Mouse (Mus musculus): ENCODE results near the gene Smarca4. TPM values are rescaled to one million over a fixed set of nuclear protein-coding genes. Genes with fewer than 3 reads are reported as not detected.
A peak's percentile ranks its signal among the peaks of the same experiment; 100 is the strongest.
"Not testable (repeated sequence)": the region's sequence is repeated elsewhere in the genome, so short reads cannot be mapped to it uniquely, and the experiment has no call there.

Smarca4 gene
- 62.3 and 71.5 TPM in 2 replicates for polyA plus RNA-seq (2015; fragmentation: Nextera tagmentation; extraction: Ambion mirVana)

- peak; percentile 100 for DNase-seq (ENCODE audit: low spot score)
These were observed at the start of gene Smarca4 for GRCm38 (mm10) chr9:21615617-21616231. Gene Smarca4 (plus strand): TSS chr9:21616169.

- no peak for DNase-seq (ENCODE audit: low spot score)
These were observed 49.4 kb upstream of the Smarca4 start for GRCm38 (mm10) chr9:21566538-21566937.

DNA sequence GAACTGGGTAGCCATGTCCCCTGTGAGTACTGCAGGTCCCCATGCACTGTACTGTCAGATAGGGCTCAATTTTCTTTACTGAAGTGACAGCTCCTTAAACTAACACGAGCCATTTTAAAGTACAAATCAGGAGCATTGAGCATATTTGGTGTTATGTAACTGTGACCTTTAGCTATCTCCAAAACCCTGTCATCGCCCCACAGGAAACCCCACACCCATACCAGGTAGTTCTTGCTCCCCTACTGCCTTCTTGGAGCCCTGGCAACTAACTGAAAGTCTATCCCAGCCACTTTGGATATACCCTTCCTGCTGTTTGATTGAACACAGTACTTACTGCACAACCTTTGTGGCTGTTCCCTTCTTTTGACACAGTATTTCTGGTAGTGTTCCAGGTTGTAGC lies 48.9 kb upstream of the Smarca4 start:
- DNase-seq (ENCODE audit: low spot score) = no peak

DNA sequence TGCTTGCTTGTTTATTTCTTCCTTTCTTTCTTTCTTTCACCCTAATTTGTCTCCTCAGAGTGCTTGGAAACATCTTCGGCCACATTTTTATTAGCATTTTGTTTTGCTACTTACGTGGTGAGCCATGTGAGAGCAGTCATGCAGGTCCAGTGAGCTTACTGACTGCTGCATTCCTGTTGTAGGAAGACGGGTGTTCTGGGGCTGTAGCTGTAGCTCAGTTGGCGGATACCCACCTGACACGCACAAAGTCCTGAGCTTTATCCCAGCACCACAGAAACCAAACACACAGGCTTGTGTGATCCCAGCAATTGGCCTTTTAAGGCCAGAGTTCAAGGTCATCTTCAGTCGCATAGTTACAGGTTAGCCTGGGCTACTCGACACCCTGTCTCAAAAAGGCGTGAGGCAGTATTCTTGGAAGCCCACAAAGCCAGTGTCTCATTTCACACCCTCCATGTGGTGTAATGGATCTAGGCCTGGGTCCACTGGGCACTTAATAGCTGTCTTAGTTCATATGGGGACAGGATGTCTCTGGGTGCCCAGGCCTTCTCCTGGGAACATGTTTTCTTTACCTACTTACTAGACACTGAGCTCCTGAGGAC lies 47.2 kb upstream of the Smarca4 start:
- no peak for DNase-seq (ENCODE audit: low spot score)

DNA sequence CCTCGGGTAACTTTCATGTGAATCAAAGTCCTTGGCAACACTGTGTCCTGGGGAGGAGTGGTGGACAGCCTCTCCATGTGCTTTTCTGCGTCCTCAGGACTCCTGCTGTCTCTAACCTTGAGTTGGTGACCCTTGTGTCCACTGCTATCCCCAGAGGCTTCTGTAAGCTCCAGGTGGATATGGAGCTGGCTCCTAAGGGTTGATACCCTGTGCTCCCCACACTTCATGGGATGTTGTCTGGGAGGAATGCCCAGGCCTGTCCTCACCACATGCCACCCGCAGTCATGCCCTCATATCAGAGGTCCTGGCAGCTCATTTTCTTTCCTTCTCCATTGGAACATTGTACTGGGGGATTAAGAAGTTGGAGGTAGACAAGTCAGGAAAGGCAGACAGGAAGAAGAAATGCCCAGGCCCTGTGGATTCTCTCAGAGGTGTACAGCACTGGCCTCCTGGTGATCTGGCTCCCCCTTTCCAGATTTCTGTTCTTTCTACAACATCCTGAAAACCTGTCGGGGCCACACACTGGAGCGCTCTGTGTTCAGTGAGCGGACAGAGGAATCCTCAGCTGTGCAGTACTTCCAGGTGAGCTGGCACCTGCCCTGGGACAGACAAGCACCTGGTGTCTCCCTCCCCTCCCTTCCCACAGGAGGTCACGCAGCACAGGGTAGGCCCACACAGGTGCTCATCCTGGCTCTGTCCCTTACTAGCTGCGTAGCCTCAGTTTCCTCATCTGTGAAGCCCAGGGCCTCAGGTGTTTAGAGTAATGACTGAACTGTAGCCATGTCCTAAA lies 41.8 kb upstream of the Smarca4 start:
- DNase-seq (ENCODE audit: low spot score) = no peak

DNA sequence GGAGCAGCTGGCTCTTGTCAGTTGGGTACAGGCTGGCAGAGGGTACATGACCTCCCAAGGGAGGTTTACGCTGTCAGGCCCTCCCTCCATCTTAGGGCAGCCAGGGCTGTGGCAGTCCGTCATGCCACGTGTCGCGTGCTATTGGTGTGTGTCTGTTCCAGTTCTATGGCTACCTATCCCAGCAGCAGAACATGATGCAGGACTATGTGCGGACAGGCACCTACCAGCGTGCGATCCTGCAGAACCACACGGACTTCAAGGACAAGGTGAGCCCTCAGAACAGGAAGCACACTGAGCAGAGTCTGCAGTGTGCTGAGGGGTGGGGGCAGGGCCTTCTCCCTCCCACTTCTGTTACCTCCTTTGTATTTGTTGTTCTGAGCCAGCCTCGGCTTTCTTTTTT lies 40.7 kb upstream of the Smarca4 start:
- no peak for DNase-seq (ENCODE audit: low spot score)

DNA sequence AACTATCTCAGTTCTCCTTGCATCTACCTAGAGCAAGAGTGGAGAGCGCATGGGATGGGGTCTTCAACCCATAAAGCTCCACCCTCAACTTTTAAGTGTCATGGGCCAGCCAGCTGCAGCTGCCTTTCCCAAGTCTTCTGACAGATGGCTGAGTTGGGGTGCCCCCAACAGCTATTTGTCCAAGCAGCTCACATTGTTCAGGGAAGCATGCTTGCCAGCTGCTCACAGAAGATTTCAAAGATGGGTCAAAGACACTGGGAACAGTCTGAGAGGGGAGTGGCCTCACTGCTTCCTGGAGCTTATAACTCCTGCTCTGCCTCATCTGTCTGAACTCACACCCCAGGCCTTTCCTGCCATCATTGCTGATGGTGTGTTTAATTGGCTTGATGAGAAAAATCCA lies 39.7 kb upstream of the Smarca4 start:
- DNase-seq (ENCODE audit: low spot score) = no peak

DNA sequence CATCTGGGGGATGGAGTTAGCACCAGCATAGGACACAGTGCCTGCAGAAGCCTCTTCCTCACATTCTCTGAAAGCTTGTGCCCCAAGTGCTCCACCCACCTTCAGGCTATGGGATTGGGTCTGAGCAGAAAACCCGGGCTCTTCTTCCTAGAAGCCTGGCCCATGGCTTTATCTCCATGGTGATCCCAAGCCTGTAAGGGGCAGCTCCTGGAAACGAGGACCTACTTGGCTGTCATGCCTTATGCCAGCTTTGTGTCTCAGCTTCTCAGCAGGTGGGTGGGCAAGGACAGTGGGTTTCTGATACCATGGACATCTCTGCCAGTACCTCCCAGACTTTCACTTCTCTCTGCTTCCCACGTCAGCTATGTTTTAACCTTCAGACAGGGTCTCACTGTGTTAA lies 37.7 kb upstream of the Smarca4 start:
- DNase-seq (ENCODE audit: low spot score) = no peak

- no peak for DNase-seq (ENCODE audit: low spot score)
These were observed 30.6 kb upstream of the Smarca4 start for GRCm38 (mm10) chr9:21585401-21585800.

DNA sequence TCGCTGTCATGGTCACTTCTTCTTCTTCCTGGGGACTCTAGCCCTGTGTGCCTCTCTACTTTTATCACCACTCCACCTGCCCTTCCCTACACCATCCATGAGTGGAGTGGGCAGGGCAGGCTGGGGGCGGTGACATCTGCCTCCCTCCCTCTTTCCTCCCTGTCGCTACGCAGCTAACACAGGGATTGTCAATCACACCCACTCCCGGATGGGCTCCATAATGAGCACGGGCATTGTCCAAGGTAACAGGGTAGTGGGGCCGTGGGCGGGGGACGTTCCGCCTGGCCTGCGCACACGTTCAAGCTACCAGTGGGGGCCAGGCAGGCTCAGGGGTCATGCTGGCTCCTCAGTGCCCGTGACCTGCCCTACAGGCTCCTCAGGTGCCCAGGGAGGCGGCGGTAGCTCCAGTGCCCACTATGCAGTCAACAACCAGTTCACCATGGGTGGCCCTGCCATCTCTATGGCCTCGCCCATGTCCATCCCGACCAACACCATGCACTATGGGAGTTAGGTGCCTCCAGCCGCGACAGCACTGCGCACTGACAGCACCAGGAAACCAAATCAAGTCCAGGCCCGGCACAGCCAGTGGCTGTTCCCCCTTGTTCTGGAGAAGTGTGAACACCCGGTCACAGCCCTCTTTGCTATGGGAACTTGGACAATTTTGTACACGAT lies 28.2 kb upstream of the Smarca4 start:
- no peak for DNase-seq (ENCODE audit: low spot score)

GRCm38 (mm10) chr9:21588350-21588749 lies 27.6 kb upstream of the Smarca4 start:
- DNase-seq (ENCODE audit: low spot score) = no peak

DNA sequence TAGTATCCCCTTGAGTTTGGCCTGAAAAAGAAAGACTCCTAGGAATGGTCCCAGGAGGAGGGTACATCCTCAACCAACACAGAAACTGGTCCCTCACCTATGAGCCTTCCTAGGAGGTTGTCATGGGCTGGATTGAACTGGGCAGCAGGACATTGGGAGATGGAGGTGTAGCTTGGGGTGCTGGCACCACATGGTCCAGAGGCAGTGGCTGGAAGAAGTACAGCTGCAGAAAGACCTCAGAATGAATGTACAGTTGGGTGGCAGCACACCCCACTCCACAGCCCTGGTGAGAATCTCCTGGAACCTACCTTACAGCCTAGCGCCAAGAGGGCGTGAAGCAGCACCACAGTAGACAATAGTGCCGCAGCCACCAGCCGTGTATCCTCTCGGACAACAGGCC lies 26.4 kb upstream of the Smarca4 start:
- no peak for DNase-seq (ENCODE audit: low spot score)

DNA sequence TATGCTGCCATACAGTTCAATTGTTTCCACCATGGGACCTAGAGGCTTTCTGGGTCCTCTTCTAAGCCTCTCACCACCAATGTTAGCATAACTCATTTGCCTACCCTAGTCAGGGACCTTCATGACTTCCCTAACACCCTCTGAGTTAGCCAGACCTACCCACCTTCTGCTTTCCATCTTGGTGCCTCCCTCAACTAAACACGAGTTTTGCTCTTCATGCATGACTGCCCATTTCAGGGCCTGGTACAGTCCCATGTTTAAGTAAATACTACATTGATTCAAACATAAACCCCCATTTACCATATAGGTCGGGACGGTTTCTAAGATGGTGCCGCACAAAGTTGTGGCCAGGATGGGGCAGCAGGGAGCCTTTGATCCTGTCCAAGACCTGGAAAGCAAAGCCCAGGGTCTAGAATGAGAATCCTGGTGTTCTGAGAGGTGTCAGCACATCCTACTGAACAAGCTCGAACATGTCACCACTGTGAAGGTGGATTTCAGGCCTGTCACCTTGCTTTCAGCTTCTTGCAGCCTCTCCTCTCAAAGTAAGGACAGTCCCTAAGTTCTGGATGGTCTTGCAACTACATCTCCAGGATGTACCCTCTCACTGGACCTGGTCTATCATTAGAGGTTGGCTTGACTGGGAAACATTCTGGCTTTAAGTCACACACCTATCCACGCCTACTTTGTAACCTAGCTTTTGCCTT lies 24.7 kb upstream of the Smarca4 start:
- no peak for DNase-seq (ENCODE audit: low spot score)

DNA sequence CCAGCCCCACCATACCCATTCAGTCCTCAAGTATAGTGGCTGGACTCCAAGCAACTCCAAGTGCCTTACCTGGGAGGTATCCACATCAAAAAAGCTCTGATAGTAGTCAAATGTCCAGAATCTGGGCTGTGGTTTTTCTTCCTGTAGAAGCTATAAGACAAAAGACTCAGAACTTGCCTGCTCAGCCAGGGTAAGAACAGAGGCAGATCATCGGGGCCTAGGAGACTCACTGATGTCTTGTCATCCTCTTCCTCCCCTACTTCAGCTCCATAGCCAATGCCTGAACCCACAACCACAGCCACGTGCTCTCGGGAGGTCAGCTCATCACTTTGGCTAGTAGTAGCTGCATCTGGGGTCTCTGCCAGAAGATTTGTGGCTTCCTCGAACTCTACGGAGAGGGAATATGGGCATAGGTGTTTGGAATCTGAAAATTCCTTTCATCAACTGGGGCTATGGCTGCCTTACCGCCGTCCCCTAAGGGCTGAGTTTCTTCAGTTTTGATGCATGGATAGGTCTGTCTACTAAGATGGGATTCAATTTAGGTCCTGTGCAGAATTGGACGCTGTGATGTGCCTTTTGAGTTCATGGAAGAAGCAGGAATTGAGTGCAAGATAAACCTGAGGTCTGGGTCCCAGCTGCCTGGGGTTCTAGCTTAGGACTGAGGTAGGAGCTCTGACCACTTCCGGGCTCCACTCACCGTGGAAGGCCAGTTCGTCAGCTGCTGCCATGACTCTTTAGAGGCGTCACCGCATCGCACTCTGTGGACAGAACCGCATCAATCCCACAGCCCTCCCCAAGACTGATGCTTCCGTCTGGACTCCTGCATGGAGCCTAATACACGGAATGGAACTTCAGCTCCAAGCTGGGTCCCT lies 23.9 kb upstream of the Smarca4 start:
- no peak for DNase-seq (ENCODE audit: low spot score)

GRCm38 (mm10) chr9:21592703-21593121 lies 23.3 kb upstream of the Smarca4 start, which contains the start of the genes Timm29 and Yipf2:
Gene Timm29 (plus strand): TSS chr9:21592722.
Gene Yipf2 (minus strand): TSS chr9:21592828.
- peak; percentile 97 for DNase-seq (ENCODE audit: low spot score)

- DNase-seq (ENCODE audit: low spot score) = no peak
These were observed 22.7 kb upstream of the Smarca4 start for GRCm38 (mm10) chr9:21593122-21593721.

- DNase-seq (ENCODE audit: low spot score) = not testable (repeated sequence)
These were observed 21.6 kb upstream of the Smarca4 start for GRCm38 (mm10) chr9:21594350-21594749.

DNA sequence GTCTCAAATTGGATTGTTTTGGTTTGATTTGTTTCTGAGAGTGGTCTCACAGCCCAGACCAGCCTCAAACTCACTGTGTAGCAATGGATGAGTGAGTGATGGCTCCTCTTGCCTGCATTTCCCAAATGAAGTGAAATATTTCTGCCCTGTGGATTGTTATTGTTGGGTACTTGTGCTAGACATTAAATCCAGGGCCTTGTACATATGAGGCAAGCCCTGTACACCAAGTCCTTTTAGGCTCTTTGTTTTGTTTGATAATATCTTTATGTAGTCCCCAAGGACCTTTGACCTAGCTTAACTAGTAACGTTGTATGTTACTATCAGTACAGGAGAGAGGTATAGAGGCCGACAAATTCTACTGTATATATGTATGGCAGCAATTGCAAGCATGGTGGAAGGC lies 21.1 kb upstream of the Smarca4 start:
- no peak for DNase-seq (ENCODE audit: low spot score)

DNA sequence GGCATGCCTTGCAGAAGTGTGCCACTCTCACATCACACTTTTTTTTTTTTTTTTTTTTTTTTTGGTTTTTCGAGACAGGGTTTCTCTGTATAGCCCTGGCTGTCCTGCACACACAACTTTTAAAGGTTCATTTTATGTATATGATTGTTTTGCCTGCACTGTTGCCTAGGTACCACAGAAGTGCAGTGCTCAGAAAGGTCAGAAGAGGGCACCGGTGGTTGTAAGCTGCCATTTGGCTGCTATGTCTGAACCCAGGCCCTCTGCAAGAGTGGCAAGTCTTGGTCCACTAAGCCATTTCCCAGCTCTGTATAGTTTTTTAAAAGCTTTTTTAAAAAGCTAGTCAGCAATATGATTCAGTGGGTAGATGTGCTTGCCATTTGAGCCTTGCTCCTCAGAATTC lies 17.8 kb upstream of the Smarca4 start:
- peak; percentile 58 for DNase-seq (ENCODE audit: low spot score)

DNA sequence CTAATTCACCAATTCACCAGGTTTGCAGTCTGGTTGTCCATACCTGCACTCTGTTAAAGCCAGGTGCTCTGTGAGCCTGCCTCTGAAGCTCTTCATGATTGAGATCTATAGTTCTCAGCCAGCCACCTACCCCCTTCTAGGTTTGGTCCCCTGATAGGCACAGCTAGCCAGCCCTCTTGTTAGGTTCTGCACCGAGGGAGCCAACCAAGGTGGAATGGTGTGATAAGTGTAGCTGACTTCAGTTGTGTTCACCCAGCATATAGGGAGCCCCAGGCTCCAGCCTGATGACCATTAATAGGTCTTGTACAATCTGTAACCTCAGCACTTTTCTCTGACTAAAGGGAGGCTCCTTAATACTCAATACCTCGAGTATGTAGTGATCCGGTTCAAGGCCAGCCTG lies 15.8 kb upstream of the Smarca4 start:
- DNase-seq (ENCODE audit: low spot score) = no peak

Data from thymus, postnatal 0 days (tissue).